Mouse (Mus musculus) CH12.LX (cell line): ENCODE data around the gene Rph3al. TPM values are rescaled to one million over a fixed set of nuclear protein-coding genes. Genes with fewer than 3 reads are reported as not detected.

Experiments
- DNase-seq: peaks from one replicate; pipeline ENCODE4 v3.0.0-alpha.2; 2013; ENCODE audit errors: extremely low read depth
- H3K27ac ChIP-seq: 2 replicates; pipeline ENCODE4 v1.5.1; 2012; ENCODE audit warnings: low read depth, mild to moderate bottlenecking, control low read depth, moderate library complexity; ENCODE audit not compliant: insufficient read depth
- H3K27me3 ChIP-seq: replicated peaks from 2 replicates; pipeline ENCODE3; 2012; ENCODE audit warnings: inconsistent platforms
- H3K36me3 ChIP-seq, 2 experiments: replicated peaks in 1 of 2; 2 replicates each; pipeline versions ENCODE3 to v1.6.1; 2012; ENCODE audit warnings: inconsistent platforms in 1 of 2, low read length in 1 of 2, mild to moderate bottlenecking in 1 of 2, mixed read lengths in 1 of 2, moderate library complexity in 1 of 2; ENCODE audit not compliant: control insufficient read depth in 1 of 2, insufficient read depth in 1 of 2
- H3K4me1 ChIP-seq, 2 experiments: 2 replicates each; pipeline ENCODE4 v1.6.1; 2012; ENCODE audit warnings: inconsistent platforms in 1 of 2, moderate library complexity in 1 of 2; ENCODE audit not compliant: insufficient read depth in 2 of 2, control insufficient read depth in 1 of 2
- H3K4me2 ChIP-seq: 2 replicates; pipeline ENCODE4 v1.6.1; 2012; ENCODE audit warnings: low read depth, mild to moderate bottlenecking, control low read depth; ENCODE audit not compliant: poor library complexity, insufficient read depth, severe bottlenecking
- H3K4me3 ChIP-seq, 3 experiments: fragments of 150-350 bp in 1 of 3; sonication (generic) in 1 of 3; replicated peaks in 1 of 3; 2 replicates each; pipeline versions ENCODE3 to v1.5.1; 2011 to 2012; ENCODE audit warnings: low read depth in 2 of 3, low read length in 2 of 3, mild to moderate bottlenecking in 2 of 3, moderate library complexity in 2 of 3, control low read depth in 1 of 3, improper control_type of control experiment in 1 of 3, inconsistent platforms in 1 of 3, mixed read lengths in 1 of 3; ENCODE audit not compliant: poor library complexity in 1 of 3
- H3K79me2 ChIP-seq: replicated peaks from 2 replicates; pipeline ENCODE4 v1.6.1; 2012; ENCODE audit warnings: mild to moderate bottlenecking, moderate library complexity; ENCODE audit not compliant: control insufficient read depth, poor library complexity, insufficient read depth, severe bottlenecking; ENCODE audit errors: extremely low read depth
- H3K9ac ChIP-seq: 2 replicates; pipeline ENCODE4 v1.6.1; 2012; ENCODE audit warnings: low read depth, mild to moderate bottlenecking, control low read depth, moderate library complexity; ENCODE audit not compliant: insufficient read depth
- H3K9me3 ChIP-seq: replicated peaks from 2 replicates; pipeline ENCODE3; 2012; ENCODE audit warnings: low read length, inconsistent platforms, mixed read lengths
- BHLHE40 ChIP-seq: IDR thresholded peaks from 2 replicates; pipeline ENCODE4 v1.6.1; 2011; ENCODE audit warnings: mild to moderate bottlenecking, low read depth, low read length, improper control_type of control experiment
- CHD1 ChIP-seq: IDR thresholded peaks from 2 replicates; pipeline ENCODE4 v1.6.1; 2012; ENCODE audit warnings: low read depth, low read length, improper control_type of control experiment, inconsistent platforms
- E2F4 ChIP-seq: IDR thresholded peaks from 2 replicates; pipeline ENCODE4 v1.6.1; 2011; ENCODE audit warnings: low read depth, low read length, improper control_type of control experiment; ENCODE audit not compliant: insufficient replicate concordance
- ELF1 ChIP-seq: IDR thresholded peaks from 2 replicates; pipeline ENCODE4 v1.6.1; 2014; ENCODE audit warnings: low read depth, mild to moderate bottlenecking, inconsistent platforms, low read length, improper control_type of control experiment
- GABPA ChIP-seq: IDR thresholded peaks from 2 replicates; pipeline ENCODE4 v1.6.1; 2012; ENCODE audit warnings: low read depth, low read length, improper control_type of control experiment, inconsistent platforms; ENCODE audit not compliant: insufficient replicate concordance
- KAT2A ChIP-seq: IDR thresholded peaks from 2 replicates; pipeline ENCODE4 v1.6.1; 2012; ENCODE audit warnings: low read length, improper control_type of control experiment, inconsistent platforms; ENCODE audit not compliant: insufficient replicate concordance
- MAFK ChIP-seq: IDR thresholded peaks from 2 replicates; pipeline ENCODE4 v1.6.1; 2011; ENCODE audit warnings: low read length, improper control_type of control experiment; ENCODE audit not compliant: insufficient replicate concordance
- MAX ChIP-seq: IDR thresholded peaks from 2 replicates; pipeline ENCODE4 v1.6.1; 2011; ENCODE audit warnings: low read length, improper control_type of control experiment
- MAZ ChIP-seq: IDR thresholded peaks from 2 replicates; pipeline ENCODE4 v1.6.1; 2012; ENCODE audit warnings: low read depth, mild to moderate bottlenecking, inconsistent platforms, low read length, improper control_type of control experiment, moderate library complexity
- MXI1 ChIP-seq: IDR thresholded peaks from 2 replicates; pipeline ENCODE4 v1.6.1; 2011; ENCODE audit warnings: mild to moderate bottlenecking, low read depth, low read length, improper control_type of control experiment
- NELFE ChIP-seq: IDR thresholded peaks from 2 replicates; pipeline ENCODE4 v1.6.1; 2011; ENCODE audit warnings: low read depth, low read length, improper control_type of control experiment
- PAX5 ChIP-seq: IDR thresholded peaks from 2 replicates; pipeline ENCODE4 v1.6.1; 2012; ENCODE audit warnings: low read length, inconsistent platforms, mixed read lengths
- POLR2A ChIP-seq: IDR thresholded peaks from 2 replicates; pipeline ENCODE4 v1.6.1; 2011; ENCODE audit warnings: low read depth, mild to moderate bottlenecking, improper control_type of control experiment, low read length
- POLR2AphosphoS2 ChIP-seq: IDR thresholded peaks from 2 replicates; pipeline ENCODE4 v1.6.1; 2011; ENCODE audit warnings: low read depth, low read length, improper control_type of control experiment
- SIN3A ChIP-seq: IDR thresholded peaks from 2 replicates; pipeline ENCODE4 v1.6.1; 2012; ENCODE audit warnings: low read length, improper control_type of control experiment, inconsistent platforms
- SMC3 ChIP-seq: IDR thresholded peaks from 2 replicates; pipeline ENCODE4 v1.6.1; 2011; ENCODE audit warnings: low read depth, low read length, improper control_type of control experiment
- TCF12 ChIP-seq: IDR thresholded peaks from 2 replicates; pipeline ENCODE4 v1.6.1; 2014; ENCODE audit warnings: low read depth, mild to moderate bottlenecking, inconsistent platforms, low read length, improper control_type of control experiment
- UBTF ChIP-seq: IDR thresholded peaks from 2 replicates; pipeline ENCODE4 v1.6.1; 2012; ENCODE audit warnings: low read depth, mild to moderate bottlenecking, inconsistent platforms, low read length, improper control_type of control experiment, moderate library complexity
- USF1 ChIP-seq: IDR thresholded peaks from 2 replicates; pipeline ENCODE4 v1.6.1; 2014; ENCODE audit warnings: low read depth, mild to moderate bottlenecking, inconsistent platforms, low read length, improper control_type of control experiment
- ZC3H11A ChIP-seq: IDR thresholded peaks from 2 replicates; pipeline ENCODE4 v1.6.1; 2012; ENCODE audit warnings: low read depth, mild to moderate bottlenecking, inconsistent platforms, low read length, improper control_type of control experiment
- ZKSCAN1 ChIP-seq: IDR thresholded peaks from 2 replicates; pipeline ENCODE4 v1.6.1; 2012; ENCODE audit warnings: low read depth, inconsistent platforms, low read length, improper control_type of control experiment, borderline replicate concordance
- dilution Hi-C: fragments of 300-500 bp; cut with MboI; formaldehyde crosslinking; loops from 2 replicates; pipeline ENCODE4 v1.14.3; 2020; ENCODE audit warnings: low sequenced_read_pairs; ENCODE audit not compliant: extremely low pct_unique_long_range_greater_than_20kb, extremely low pct_ligation_motif_present
- in situ Hi-C: fragments of 300-500 bp; cut with MboI; formaldehyde crosslinking; loops from 3 replicates; pipeline ENCODE4 v1.14.3; 2019; ENCODE audit warnings: low sequenced_read_pairs, low pct_ligation_motif_present, low pct_unique_long_range_greater_than_20kb, mixed read lengths
- polyA plus RNA-seq: library from polyadenylated mRNA; unstranded; fragments of >175 nt; gene quantifications from 2 replicates; pipeline ENCODE4 v1.2.1, GENCODE M21; 2012; ENCODE audit warnings: low read depth; ENCODE audit not compliant: insufficient read length
- total RNA-seq, 2 experiments: library from RNA; depleted of rRNA; stranded (reverse); fragments of 300-350 nt in 1 of 2; fragments of >200 nt in 1 of 2; gene quantifications; 2 replicates each; pipeline ENCODE4 v1.2.3; 2012 to 2014

Rph3al gene
- total and polyA plus RNA-seq, 3 experiments: 0.34 to 0.39 TPM; not detected in 1

GRCm38 (mm10) chr11:75796536-75797246 is 141.5 kb downstream of the Rph3al start:
- no peak for DNase-seq
- TF ChIP-seq PAX5: no peak
- Histone ChIP-seq H3K4me2 (no peak overlapping the region), H3K4me3 (no peak overlapping the region), H3K4me1 (peaks cover 0 to 4% of the 10 kb centered on the region in 2 experiments; a peak in 2 of 4 replicates), H3K36me3 (no peaks in the 10 kb centered on the region), H3K9me3 (no peaks in the 10 kb centered on the region), H3K27ac (no peak overlapping the region), H3K9ac (no peak overlapping the region), H3K27me3 (peaks cover 10% of the 10 kb centered on the region), H3K79me2 (no peaks in the 10 kb centered on the region)
- in situ Hi-C loops (no loop called here), dilution Hi-C loops (no loop called here)

DNA sequence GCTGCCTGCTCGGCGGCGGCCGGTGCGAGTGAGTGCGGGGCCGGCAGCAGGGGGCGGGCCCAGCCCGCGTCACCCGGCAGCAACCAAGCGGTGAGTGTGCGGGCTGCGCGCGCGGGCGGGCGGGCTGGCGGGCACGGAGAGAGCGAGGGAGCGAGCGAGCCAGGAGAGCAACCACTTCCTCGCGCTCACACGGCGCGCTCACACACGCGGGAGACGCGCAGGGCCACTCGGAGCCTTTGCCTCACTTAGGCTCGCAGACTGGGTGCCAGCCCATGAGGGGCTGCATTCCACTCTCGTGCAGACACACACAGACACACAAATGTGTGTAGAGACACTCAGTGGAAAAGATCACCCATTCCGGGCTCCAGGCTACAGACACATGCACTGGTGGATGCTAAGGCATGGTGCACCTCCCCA is 142.2 kb downstream of the Rph3al start, which contains the start of gene Doc2b:
Gene Doc2b, minus strand, starts transcription at position 21 of the 417 bp plus-strand sequence.
- DNase-seq: no peak
- H3K27ac ChIP-seq: no peak within 1 kb of the TSS
- peaks cover 15% of the 10 kb centered on the region for H3K27me3 ChIP-seq
- TF ChIP-seq TCF12: no peak
- TF ChIP-seq MXI1: no peak
- H3K4me1 ChIP-seq: no peaks in the 10 kb centered on the region
- in situ Hi-C loops: no loop called here
- H3K9me3 ChIP-seq: no peaks in the 10 kb centered on the region
- H3K36me3 ChIP-seq: no peaks in the 10 kb centered on the region
- dilution Hi-C loops: no loop called here
- no peak within 1 kb of the TSS for H3K4me3 ChIP-seq
- no peak within 1 kb of the TSS for H3K9ac ChIP-seq
- H3K79me2 ChIP-seq: no peaks in the 10 kb centered on the region
- H3K4me2 ChIP-seq: no peak within 1 kb of the TSS

DNA sequence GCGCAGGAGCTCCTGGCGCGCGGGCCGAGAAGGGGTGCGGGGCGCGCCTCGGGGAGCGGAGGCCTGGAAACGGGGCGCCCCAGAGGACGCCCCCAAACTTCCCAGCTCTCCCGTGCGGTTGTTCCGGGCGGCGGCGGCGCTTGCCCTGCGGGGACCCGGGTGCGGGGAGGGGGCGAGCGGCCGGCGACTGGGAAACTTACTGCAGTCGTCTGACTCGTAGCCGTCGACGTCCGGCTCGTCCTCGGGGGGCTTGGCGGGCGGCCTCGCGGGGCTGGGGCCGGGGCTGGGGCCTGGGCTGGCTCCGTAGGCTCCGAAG is 142.9 kb downstream of the Rph3al start:
- Histone ChIP-seq H3K4me1 (no peaks in the 10 kb centered on the region), H3K4me3 (no peak overlapping the region), H3K9me3 (no peaks in the 10 kb centered on the region), H3K27ac (no peak overlapping the region), H3K9ac (no peak overlapping the region), H3K27me3 (peaks cover 16% of the 10 kb centered on the region), H3K79me2 (no peaks in the 10 kb centered on the region), H3K4me2 (no peak overlapping the region), H3K36me3 (no peaks in the 10 kb centered on the region)
- no peak for DNase-seq
- dilution Hi-C loops (no loop called here), in situ Hi-C loops (no loop called here)
- TF ChIP-seq NELFE (no peak), ZKSCAN1 (no peak), MAX (no peak), ELF1 (no peak), BHLHE40 (no peak), GABPA (no peak), UBTF (no peak), E2F4 (no peak), PAX5 (no peak), CHD1 (no peak), TCF12 (no peak), SIN3A (no peak), KAT2A (no peak), POLR2AphosphoS2 (no peak), USF1 (no peak), ZC3H11A (no peak), MAFK (no peak), MAZ (no peak), SMC3 (no peak), POLR2A (no peak)
